Mouse (Mus musculus) Patski (cell line): ENCODE measurements around the gene Shisa5. TPM values are rescaled to one million over a fixed set of nuclear protein-coding genes. Genes with fewer than 3 reads are reported as not detected.
A peak's percentile ranks its signal among the peaks of the same experiment; 100 is the strongest.

Experiments used
- ATAC-seq: fragments of 100-300 bp; one replicate; pipeline ENCODE4 v1.8.0; 2021
- CTCF ChIA-PET: fragments of 350-600 bp; sonication (Branson Sonifier 250); formaldehyde crosslinking; loops from one replicate; lab custom pipeline; 2022; ENCODE audit warnings: inconsistent platforms; lab: Charles Lee
- POLR2A ChIA-PET: fragments of 350-600 bp; sonication (Branson Sonifier 250); formaldehyde crosslinking; loops from one replicate; lab custom pipeline; 2022; ENCODE audit warnings: antibody characterized with exemption, inconsistent platforms; lab: Charles Lee
- DNase-seq: peaks from one replicate; pipeline ENCODE4 v3.0.0-alpha.2; 2011; ENCODE audit warnings: low read depth, low spot score
- H3K27me3 ChIP-seq: fragments of 371-371 bp; one replicate; pipeline ENCODE4 v1.5.1; 2021
- CTCF ChIP-seq: fragments of 100-300 bp; IDR thresholded peaks from one replicate; pipeline ENCODE4 v1.5.1; 2021
- in situ Hi-C: fragments of 300-500 bp; cut with MboI; formaldehyde crosslinking; loops from 3 replicates; pipeline ENCODE4 v1.11.1; 2018; ENCODE audit warnings: low pct_unique_long_range_greater_than_20kb, mixed read lengths
- polyA plus RNA-seq: library from polyadenylated mRNA; unstranded; gene quantifications from one replicate; pipeline ENCODE4 v1.2.3, GENCODE M21; 2021

The Shisa5 gene
- 86.9 TPM for polyA plus RNA-seq

DNA sequence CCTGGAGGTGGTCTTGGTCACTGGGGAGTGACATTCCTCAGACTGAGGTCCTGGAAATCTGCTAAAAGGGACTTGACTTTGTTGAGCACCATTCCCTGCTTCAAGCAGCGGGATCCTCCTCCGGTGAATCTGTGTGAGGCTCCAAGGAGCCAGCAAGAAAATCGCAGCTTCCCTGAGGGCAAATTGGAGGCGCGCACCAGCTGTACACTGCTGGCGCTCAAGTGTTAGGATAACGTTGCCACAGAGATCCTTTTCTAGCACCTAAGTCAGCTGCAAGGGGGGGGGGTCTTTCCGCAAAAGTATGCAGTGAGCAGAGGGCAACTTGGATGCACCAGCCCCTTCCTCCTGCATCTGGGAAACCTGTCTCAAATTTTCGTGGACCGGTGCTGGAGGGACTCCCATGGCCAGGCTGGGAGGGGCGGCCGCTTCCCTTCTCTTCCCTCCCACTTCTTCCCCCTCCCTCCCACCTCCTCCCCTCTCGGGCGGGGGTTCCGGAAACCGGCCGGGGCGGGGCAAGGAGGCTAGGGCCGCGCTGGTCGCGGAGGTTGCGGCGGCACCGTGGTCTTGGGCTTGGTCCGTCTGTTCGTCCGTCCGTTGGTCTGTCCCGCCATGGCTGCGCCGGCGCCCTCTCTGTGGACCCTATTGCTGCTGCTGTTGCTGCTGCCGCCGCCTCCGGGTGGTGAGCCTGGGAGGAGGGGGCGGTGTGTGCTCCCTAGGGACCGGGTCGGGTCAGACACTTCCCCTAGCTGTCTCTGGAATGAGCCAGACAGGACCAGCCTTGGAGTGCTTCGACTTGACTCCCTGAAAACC, at the start of gene Shisa5:
TSS of gene Shisa5 (plus strand) at position 480 of the 810 bp plus-strand sequence.
- ATAC-seq (peak; percentile 98), DNase-seq (no peak)
- no peak for TF ChIP-seq CTCF
- ChIA-PET CTCF (interaction anchor here (1.0 to 1.3 kb wide), 2 partner anchors 8 to 14 kb away, joined by 3 to 5 read pairs; no protein-coding TSS in a partner anchor), POLR2A (no interaction called here)
- no peaks in the 10 kb centered on the region for H3K27me3 ChIP-seq
- in situ Hi-C loops: no loop called here

DNA sequence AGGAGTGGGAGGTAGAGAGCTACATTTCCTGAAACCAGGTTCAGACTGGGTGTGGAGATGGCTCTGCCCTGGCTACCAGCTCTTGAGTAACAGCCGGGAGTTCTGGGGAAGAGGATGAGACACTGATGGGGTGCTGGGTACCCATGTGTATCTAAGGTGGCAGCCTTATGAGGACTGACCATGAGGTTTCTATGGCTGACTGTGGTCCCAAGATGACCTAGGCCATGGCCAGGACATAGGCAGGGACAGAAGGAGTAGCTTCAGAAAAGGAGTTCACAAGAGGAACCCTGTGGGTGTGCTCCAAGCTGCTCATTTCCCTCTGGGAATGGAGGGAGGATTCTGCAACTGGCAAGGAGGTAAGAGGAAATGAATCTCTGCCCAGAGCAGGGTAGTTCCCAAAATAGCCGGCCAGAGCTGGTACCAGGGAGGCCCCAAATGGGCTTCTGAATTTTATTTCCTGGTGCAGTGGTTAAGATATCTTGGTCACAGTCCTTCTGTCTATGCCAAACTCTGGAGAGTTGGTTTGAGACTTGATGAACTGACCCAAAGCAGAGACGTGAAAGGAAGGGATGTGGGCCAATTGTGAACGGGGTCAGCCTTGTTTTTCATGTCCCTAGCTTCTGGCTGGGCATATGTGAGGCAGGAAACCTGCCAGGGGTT, 48.4 kb upstream of the Shisa5 start:
- no peak for TF ChIP-seq CTCF
- no peak for DNase-seq
- H3K27me3 ChIP-seq: no peaks in the 10 kb centered on the region
- POLR2A ChIA-PET: no interaction called here
- in situ Hi-C loops: no loop called here
- ATAC-seq: no peak
- CTCF ChIA-PET: no interaction called here

DNA sequence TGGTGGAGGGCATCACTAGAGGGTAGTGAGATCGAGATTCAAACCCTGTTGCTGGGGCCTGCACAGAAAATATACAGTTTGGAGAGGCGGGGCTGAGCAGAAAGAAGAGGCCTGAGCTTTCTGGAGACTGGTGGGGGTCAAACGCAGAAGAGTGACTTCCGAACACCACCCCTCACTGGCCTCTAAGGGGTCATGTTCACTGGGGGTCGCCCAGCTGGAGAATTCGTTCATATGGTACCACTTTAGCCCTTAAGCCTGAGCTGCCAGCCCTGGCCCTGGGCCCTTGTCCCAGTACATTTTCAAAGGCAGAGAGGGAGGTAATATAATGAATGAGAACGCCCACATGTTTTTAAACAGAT, 47.9 kb upstream of the Shisa5 start:
- CTCF ChIA-PET: no interaction called here
- POLR2A ChIA-PET: no interaction called here
- in situ Hi-C loops: no loop called here
- no peak for TF ChIP-seq CTCF
- DNase-seq (no peak), ATAC-seq (no peak)
- no peaks in the 10 kb centered on the region for H3K27me3 ChIP-seq

DNA sequence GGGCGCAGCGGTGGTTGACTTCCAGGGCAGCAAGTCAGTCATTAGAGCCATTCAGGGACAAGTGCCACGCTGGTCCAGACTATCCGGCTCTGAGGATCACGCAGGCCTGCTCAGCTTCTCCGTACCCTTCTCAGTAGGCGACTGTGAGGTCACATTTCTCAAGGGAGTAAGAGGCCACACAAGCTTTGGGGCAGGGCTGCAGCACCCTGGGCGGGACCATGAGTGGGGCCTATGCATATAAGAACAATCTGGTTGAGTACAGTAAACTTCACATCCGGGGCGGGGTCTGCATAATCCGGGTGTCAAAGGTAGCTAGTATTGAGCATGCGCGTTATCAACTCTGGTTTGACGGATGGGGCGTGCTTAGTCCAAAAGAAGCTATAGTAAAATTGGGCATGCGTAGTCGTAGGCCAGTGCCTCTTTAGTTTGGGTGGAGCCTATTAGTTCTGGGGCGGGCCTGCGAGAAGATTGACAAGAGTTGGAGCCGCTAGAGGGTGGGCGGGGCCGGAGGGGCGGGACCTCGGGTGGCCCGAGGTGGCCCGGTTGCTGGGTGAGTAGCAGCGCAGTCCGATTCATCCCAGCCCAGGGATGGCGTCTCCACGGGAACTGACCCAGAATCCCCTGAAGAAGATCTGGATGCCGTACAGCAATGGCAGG, 46.8 kb upstream of the Shisa5 start, which contains the start of gene Pfkfb4:
TSS of gene Pfkfb4 (plus strand) at position 351 of the 657 bp plus-strand sequence.
- ChIA-PET POLR2A (no interaction called here), CTCF (interaction anchor here (0.7 kb wide), 1 partner anchor 51 kb away, joined by 3 read pairs; no protein-coding TSS in a partner anchor)
- no peaks in the 10 kb centered on the region for H3K27me3 ChIP-seq
- no peak for TF ChIP-seq CTCF
- ATAC-seq (peak; percentile 94), DNase-seq (peak; percentile 90)
- in situ Hi-C loops: no loop called here

- no peak for TF ChIP-seq CTCF
- ChIA-PET CTCF (interaction anchor here (0.6 kb wide), 1 partner anchor 76 kb away, joined by 3 read pairs; no protein-coding TSS in a partner anchor), POLR2A (no interaction called here)
- no peaks in the 10 kb centered on the region for H3K27me3 ChIP-seq
- no peak for DNase-seq
- no peak for ATAC-seq
- in situ Hi-C loops: no loop called here
Measured at GRCm38 (mm10) chr9:108992085-108992469, 46.3 kb upstream of the Shisa5 start.

DNA sequence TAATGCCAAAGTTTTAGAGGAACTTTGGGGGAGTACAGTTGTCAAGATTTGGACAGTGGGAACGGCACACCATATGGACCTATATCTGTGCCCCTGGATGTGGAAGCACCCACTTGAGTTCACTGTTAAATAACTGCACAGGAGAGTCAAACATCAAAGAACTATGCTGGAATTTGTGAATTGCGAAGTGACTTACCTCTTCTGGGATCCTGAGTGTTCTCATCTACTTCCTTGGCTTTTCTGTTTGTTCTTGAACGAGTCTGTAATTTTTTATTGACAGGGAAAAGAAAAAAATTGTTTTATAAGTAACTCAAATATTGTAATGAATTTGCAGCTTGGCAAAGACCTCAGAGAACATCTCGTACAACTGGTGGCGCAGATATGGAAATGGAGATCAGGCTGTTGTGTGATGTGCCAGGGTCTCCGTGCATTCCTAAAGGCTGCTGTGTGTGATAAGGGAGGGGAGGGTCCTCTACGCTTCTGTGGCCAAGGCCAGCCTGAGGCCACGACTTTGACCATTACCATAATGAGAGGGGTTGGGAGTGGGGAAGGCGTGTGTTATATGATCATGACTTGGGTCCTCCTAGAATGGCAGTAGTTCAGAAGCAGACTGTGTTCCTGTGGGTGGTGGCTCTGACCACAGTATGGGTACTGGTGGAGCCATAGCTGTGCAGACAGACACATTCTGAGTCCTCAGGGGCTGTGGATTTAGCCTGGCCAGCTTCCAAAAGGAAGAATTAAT, 45.6 kb upstream of the Shisa5 start:
- POLR2A ChIA-PET: no interaction called here
- DNase-seq (no peak), ATAC-seq (no peak)
- CTCF ChIA-PET: interaction anchor here (0.6 kb wide), 1 partner anchor 75 kb away, joined by 3 read pairs; no protein-coding TSS in a partner anchor
- TF ChIP-seq CTCF: no peak
- in situ Hi-C loops: no loop called here
- H3K27me3 ChIP-seq: no peaks in the 10 kb centered on the region

GRCm38 (mm10) chr9:108996411-108996810, 42.0 kb upstream of the Shisa5 start:
- no peak for ATAC-seq
- no peaks in the 10 kb centered on the region for H3K27me3 ChIP-seq
- in situ Hi-C loops: no loop called here
- DNase-seq: no peak
- CTCF ChIA-PET: no interaction called here
- POLR2A ChIA-PET: no interaction called here
- TF ChIP-seq CTCF: no peak

DNA sequence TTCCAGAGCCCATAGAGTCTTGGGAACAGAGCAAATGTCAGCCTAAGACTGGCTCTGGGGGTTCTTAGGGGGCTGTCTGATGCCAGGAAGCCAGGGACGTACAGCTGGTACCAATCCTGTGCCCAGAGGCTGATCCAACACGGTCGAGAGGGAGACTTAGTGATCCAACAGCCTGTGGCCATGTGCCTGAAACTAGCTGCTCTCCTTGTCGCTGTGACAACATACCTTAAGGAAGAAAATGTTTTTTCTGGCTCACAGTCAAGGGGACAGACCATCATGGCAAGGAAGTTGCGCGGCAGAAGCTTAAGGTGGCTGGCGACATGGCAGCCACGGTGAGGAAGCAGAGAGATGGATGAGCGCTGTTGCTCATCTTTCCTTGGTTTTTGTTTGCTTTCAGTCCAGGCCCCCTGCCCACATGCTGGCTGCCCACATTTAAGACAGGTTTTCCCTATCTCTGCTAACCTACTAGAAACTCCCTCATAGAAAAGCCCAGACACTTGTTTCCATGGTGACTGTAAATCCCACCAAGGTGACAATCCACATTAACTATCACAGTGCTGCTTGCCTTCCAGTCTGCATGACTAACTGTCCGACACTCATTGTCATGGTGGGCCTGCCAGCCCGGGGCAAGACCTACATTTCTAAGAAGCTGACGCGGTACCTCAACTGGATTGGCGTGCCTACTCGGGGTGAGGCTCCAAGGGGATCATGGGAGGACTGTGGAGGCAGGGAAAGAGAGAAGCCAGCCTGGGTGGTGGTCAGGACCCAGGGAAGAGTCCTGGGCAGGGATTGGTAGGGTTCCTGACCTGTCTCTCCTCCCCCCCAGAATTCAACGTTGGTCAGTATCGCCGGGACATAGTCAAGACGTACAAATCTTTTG, 39.8 kb upstream of the Shisa5 start:
- DNase-seq (no peak), ATAC-seq (no peak)
- in situ Hi-C loops: no loop called here
- no peak for TF ChIP-seq CTCF
- CTCF ChIA-PET: no interaction called here
- POLR2A ChIA-PET: no interaction called here
- H3K27me3 ChIP-seq: no peaks in the 10 kb centered on the region

DNA sequence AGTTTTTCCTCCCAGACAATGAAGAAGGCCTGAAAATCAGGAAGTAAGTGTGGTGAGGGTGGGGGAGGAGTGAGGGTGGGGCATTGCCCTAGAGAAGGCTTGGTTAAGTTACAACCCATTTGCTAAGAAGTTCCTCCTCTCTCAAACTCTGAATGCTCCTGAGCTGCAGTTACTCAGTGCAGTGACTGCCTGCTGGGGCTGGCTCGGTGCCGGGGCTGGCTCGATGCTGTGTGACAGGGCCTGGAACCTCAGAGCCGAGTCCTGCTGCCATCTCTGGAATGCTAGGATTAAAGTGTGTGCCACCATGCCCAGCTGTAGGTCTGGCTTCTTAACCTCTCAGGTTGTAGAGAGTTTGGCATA, 39.2 kb upstream of the Shisa5 start:
- ChIA-PET POLR2A (no interaction called here), CTCF (no interaction called here)
- in situ Hi-C loops: no loop called here
- ATAC-seq (no peak), DNase-seq (no peak)
- H3K27me3 ChIP-seq: no peaks in the 10 kb centered on the region
- no peak for TF ChIP-seq CTCF
